Mouse (Mus musculus) MEL (cell line): ENCODE measurements at regions not wholly inside any gene's neighbourhood (a gene's known extent, or its start where the extent isn't known, plus 50 kb on each side); places are given as distances from the start of the nearest gene placed in this dataset.

Source experiments
- CHD2 ChIP-seq: IDR thresholded peaks from 2 replicates; pipeline ENCODE4 v1.6.1; 2011; ENCODE audit warnings: low read length, improper control_type of control experiment
- CTCF ChIP-seq, 3 experiments: IDR thresholded peaks in 2 of 3; conservative IDR thresholded peaks in 1 of 3; 2 replicates each; pipeline ENCODE4 v1.5.1; 2011 to 2012; ENCODE audit warnings: low read length in 3 of 3, low read depth in 2 of 3, mild to moderate bottlenecking in 2 of 3, improper control_type of control experiment in 1 of 3, inconsistent platforms in 1 of 3, mixed read lengths in 1 of 3, moderate library complexity in 1 of 3; ENCODE audit not compliant: control insufficient read depth in 1 of 3, insufficient read depth in 1 of 3, poor library complexity in 1 of 3, severe bottlenecking in 1 of 3
- EP300 ChIP-seq, 2 experiments: IDR thresholded peaks; 2 replicates each; pipeline ENCODE4 v1.6.1; 2011; ENCODE audit warnings: improper control_type of control experiment in 2 of 2, low read length in 2 of 2, low read depth in 1 of 2, mild to moderate bottlenecking in 1 of 2
- GATA1 ChIP-seq: IDR thresholded peaks from 2 replicates; pipeline ENCODE4 v1.6.1; 2011; ENCODE audit warnings: low read depth, low read length, improper control_type of control experiment
- MAX ChIP-seq: IDR thresholded peaks from 2 replicates; pipeline ENCODE4 v1.6.1; 2011; ENCODE audit warnings: low read length, improper control_type of control experiment
- MEF2A ChIP-seq: IDR thresholded peaks from 2 replicates; pipeline ENCODE4 v1.6.1; 2014; ENCODE audit warnings: low read depth, mild to moderate bottlenecking, inconsistent platforms, low read length, improper control_type of control experiment; ENCODE audit not compliant: poor library complexity, insufficient replicate concordance, severe bottlenecking; ENCODE audit errors: extremely low read depth
- MYB ChIP-seq: IDR thresholded peaks from 2 replicates; pipeline ENCODE4 v1.6.1; 2011; ENCODE audit warnings: mild to moderate bottlenecking, low read depth, low read length, improper control_type of control experiment
- POLR2A ChIP-seq, 2 experiments: IDR thresholded peaks; 2 replicates each; pipeline ENCODE4 v1.6.1; 2011 to 2012; ENCODE audit warnings: low read length in 2 of 2, mild to moderate bottlenecking in 2 of 2, control low read depth in 1 of 2, improper control_type of control experiment in 1 of 2, low read depth in 1 of 2, moderate library complexity in 1 of 2; ENCODE audit not compliant: control insufficient read depth in 1 of 2, insufficient read depth in 1 of 2, poor library complexity in 1 of 2
- SMC3 ChIP-seq: IDR thresholded peaks from 2 replicates; pipeline ENCODE4 v1.6.1; 2011; ENCODE audit warnings: low read depth, low read length, improper control_type of control experiment
- USF2 ChIP-seq, 2 experiments: IDR thresholded peaks; 2 replicates each; pipeline ENCODE4 v1.6.1; 2011 to 2012; ENCODE audit warnings: improper control_type of control experiment in 2 of 2, low read length in 2 of 2, borderline replicate concordance in 1 of 2, inconsistent platforms in 1 of 2, low read depth in 1 of 2, mild to moderate bottlenecking in 1 of 2; ENCODE audit not compliant: insufficient read depth in 1 of 2
- ZC3H11A ChIP-seq: IDR thresholded peaks from 2 replicates; pipeline ENCODE4 v1.6.1; 2012; ENCODE audit warnings: low read depth, mild to moderate bottlenecking, inconsistent platforms, low read length, improper control_type of control experiment
- ZKSCAN1 ChIP-seq: IDR thresholded peaks from 2 replicates; pipeline ENCODE4 v1.6.1; 2012; ENCODE audit warnings: low read depth, mild to moderate bottlenecking, inconsistent platforms, low read length, improper control_type of control experiment, moderate library complexity

GRCm38 (mm10) chr16:93287520-93287919 is 316.3 kb downstream of the Setd4 start:
- TF ChIP-seq MYB (no peak), MAX (no peak), MEF2A (no peak), EP300 (IDR thresholded peaks at IDR 0.05; ENCODE audit: low read depth in 1 of 2, low read length in 2 of 2) (no peak), CHD2 (no peak), ZKSCAN1 (no peak), CTCF (IDR thresholded peaks at IDR 0.05 in 2 of 3, conservative IDR thresholded peaks at IDR 0.05 in 1 of 3; ENCODE audit: control insufficient read depth in 1 of 3, insufficient read depth in 1 of 3, low read depth in 2 of 3, low read length in 3 of 3, poor library complexity in 1 of 3, severe bottlenecking in 1 of 3) (no peak), GATA1 (no peak), USF2 (IDR thresholded peaks at IDR 0.05; ENCODE audit: borderline replicate concordance in 1 of 2, insufficient read depth in 1 of 2, low read depth in 1 of 2, low read length in 2 of 2) (no peak), SMC3 (no peak), POLR2A (IDR thresholded peaks at IDR 0.05; ENCODE audit: control insufficient read depth in 1 of 2, insufficient read depth in 1 of 2, low read depth in 1 of 2, low read length in 2 of 2, poor library complexity in 1 of 2) (no peak), ZC3H11A (no peak)
